Mouse (Mus musculus) right cerebral cortex, postnatal 4 days (tissue): Measurements from ENCODE around the gene Cdv3.
"Not testable (repeated sequence)": the region's sequence is repeated elsewhere in the genome, so short reads cannot be mapped to it uniquely, and the experiment has no call there.

Experiments used
- DNase-seq: peaks from one replicate; pipeline ENCODE4 v3.0.0-alpha.2; 2022

Gene Cdv3

GRCm38 (mm10) chr9:103369951-103370350, 4.3 kb upstream of the Cdv3 start:
- no peak for DNase-seq

DNA sequence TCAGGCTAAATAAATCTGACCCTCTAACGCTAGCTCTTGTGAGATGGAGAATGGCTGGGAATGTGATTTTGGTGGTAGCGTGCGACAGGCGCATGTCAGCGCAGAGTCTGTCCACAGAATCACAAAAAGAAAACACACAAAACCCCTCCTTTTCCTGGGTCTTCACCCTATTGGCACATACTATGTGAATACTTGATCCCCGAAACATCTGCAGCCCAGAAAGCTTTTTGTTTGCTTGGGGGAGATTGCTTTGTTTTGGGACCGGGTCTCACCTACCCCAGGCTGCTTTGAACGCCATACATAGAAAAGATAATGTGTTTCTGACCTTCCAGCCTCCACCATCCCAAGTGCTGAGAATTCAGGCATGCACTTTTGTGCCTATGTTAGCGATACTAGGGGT, 716 bp upstream of the Cdv3 start:
- DNase-seq, result no peak

DNA sequence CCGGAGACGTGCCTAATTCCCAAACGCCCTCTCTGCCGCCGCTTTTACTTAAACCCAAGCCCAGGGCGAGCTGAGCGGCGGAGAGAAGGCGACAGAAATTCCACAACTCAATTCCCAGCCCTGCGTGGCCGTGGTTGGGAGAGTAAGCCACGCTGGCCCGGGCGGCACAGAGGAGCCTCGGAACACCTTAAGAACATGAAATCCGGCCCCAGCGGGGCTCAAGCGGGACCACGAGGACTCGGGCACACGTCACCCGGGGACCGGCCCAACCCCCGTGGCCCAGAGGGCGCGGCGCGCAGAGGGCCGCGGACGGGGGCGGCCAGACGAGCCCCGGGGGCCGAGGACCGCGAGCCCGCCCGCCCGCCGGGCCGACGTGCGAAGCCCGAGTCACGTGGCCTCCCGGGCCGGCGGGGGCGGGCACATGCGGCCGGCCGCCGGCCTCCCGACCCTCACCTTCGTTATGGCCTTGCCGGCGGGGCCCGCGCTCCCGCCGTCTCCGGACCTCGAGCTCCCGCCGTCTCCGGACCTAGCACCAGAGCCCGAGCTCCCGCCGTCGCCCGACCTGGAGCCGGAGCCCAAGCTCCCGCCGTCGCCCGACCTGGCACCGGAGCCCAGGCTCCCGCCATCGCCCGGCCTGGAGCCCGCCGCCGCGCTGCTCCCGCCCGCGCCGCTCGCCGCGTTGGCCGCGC, 895 bp downstream of the Cdv3 start:
- peak; percentile 46 for DNase-seq

DNA sequence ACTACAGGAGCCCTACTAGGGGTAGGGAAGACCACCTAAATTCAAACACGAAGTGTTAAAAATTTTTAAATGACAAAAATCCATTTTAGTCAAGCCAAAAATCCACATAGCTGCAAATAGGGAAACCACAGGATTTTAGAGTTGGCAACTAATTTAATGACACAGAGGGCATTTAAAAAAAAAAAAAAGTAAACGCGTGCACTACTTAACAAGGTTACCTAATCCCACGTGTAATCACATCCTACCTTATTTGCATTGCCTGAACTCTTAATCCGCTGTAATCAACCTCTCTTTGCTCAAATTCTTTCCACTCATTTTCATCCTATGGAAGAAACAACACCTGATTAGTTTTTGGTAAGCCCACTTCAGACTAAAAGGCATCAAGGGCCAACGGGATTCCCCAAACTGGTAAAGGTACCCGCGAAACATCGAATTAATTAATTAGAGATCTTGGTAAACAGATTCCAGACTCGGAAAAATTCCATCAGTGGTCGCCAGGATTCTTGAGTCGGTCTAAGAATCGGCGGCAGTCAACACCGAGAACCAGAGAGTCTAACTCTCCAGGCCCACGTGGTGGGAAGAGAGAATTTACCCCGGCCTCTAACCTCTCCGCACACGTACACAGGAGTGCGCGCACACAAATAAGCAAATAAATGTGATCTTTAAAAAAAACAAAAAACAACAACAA, 1.8 kb downstream of the Cdv3 start:
- no peak for DNase-seq

GRCm38 (mm10) chr9:103363088-103363487, 2.6 kb downstream of the Cdv3 start:
- no peak for DNase-seq

DNA sequence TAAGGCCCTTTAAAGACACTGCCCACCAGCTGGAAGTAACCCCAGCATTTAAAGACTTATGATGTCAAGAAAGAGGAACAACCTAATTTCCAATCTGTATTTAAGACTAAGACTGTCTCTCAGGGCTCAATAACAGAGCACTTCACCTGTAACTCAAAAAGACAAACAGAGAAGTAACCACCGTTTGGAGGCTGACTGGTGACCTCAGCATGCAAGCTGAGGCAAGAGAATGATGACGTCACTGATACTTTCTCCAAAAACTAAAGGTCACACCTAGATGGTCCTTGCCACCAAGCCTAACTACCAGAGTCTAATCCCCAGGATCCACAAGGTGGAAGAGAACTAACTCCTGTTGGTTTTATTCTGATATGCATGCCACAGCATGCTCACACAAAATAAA, 5.0 kb downstream of the Cdv3 start:
- DNase-seq, result no peak

GRCm38 (mm10) chr9:103358545-103358944, 7.1 kb downstream of the Cdv3 start:
- no peak for DNase-seq

DNA sequence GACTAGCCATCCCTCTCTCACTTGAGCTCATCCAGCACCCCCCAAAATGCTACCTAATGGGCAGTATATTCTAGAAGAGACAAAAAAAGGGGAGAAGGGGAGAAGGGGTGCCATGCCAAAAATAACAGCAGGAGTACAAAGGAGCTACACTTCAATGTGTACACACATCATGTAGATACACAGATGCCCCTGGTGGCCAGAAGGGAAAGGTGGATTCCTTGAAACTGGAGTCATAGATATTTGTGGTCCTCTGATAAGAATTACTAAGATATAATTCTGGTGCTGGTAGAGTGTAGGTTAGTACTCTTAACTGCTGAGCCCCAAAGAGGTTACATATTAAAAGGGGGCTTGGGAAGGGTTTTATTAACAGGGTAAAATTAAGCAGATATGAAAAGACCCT, 7.7 kb downstream of the Cdv3 start:
- no peak for DNase-seq

DNA sequence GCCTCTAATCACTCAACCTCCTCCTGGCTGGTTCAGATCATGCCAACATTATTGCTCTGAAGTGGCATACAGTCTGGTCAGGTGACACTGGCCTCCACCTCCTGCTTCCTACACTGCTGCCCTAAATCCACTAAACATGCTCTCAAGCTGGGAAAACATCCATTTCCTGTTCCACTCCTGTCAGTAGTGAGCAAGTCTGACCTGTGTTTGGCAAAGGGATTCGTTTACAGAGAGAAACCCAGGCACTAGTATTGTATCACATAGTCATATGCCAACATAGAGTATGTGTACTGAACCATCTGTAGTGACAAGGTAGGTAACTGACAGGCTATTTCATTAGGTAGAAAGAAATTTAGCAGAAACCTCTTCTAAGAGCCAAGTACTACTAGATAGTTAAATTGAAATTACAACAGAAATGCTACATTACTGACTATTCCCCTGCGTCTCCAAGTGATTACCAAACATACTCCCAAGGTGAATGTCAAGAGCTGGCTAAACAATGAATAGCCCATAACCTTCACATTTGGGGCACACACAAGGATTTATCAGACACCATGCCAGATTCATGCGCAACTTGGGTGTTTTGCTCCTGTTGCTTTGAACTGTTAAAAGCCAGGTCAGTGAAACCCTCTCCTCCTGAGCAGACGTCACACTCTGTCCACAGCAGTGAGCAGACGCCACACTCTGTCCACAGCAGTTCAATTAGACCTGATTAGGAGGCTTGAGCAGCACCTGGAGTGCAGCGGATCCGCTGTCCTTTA, 12.0 kb downstream of the Cdv3 start:
- DNase-seq, result not testable (repeated sequence)

DNA sequence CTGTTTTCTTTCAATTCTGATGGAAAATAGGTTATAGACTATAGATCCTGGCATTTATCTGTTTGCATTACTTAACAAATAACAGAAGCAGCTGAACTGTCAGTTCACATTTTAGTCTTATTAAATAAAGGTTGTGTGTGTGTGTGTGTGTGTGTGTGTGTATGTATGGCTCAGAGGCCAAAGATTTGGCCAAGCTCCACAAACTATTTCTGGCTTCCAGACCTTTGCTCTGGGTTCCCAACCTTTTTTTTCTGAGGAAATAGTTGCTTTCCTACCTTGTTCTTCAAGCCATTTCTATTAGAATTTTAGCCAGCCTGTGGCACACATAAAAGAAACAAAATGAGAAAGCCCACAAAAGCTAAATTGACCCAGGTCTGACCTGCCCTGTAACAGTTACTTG, 16.8 kb downstream of the Cdv3 start:
- DNase-seq, result no peak

DNA sequence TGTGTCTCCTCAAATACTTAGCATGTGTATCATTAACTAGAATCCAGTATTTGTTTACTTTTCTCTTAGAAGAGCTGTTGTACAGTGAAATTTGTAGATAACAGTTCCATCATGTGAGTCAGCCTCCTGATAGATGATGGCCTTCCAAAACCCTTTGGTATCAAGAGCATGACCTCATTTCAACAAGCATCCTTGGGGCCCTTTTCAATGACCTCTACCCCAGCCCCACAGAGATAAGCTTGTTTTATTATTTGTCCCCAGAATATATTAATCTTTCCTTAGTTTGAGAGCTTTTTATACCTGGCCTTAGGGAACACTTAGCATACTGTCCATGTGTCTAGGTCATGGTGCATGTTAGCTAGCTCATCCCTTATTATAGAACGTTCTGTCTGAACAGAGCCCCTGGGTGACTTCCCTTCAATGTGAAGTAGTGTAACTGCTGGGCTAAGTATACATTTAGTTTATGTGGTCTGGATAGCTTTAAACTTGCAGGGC, 17.6 kb downstream of the Cdv3 start:
- no peak for DNase-seq

DNA sequence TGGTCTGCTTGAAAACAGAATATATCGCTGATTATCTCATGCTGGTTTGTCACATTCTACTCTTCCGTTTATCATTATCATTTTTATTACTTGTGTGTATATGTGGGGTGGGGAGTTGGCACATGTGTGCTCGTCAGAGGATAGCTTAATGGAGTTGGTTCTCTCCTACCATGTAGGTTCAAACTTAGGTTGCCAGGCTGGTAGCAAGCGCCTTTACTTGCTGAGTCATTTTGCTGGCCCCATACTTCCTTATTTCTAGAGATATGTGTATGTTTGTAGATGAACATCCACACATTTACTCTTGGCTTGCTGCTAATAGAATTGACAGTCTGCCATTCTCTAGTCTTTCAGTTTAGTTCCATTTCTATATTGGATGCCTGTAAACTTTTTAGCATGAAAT, 18.6 kb downstream of the Cdv3 start:
- DNase-seq, result no peak

- DNase-seq, result no peak
Measured at GRCm38 (mm10) chr9:103336912-103337311, 28.7 kb downstream of the Cdv3 start.

- DNase-seq, result no peak
Measured at GRCm38 (mm10) chr9:103332663-103333062, 33.0 kb downstream of the Cdv3 start.

- DNase-seq, result no peak
Measured at GRCm38 (mm10) chr9:103326449-103326848, 39.2 kb downstream of the Cdv3 start.

DNA sequence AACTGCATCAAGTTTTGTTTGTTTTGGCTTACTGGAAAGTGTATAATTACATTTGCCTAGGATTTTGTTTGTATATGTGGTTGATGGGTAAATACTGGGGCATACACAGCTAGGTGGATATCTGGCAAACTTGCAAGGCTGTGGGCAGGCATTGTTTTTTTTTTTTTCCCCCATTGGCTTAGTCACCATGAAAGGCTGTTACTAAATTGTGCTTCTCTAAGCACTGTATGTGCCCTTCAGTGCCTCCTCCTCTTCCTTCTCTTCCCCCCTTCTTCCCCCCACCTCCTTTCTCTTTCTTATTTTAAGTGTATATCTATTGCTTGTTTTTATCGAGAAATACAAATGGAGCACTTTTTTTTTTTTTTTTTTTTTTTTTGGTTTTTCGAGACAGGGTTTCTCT, 41.0 kb downstream of the Cdv3 start:
- DNase-seq, result no peak

- DNase-seq, result no peak
Measured at GRCm38 (mm10) chr9:103309832-103310231, 55.8 kb downstream of the Cdv3 start.

DNA sequence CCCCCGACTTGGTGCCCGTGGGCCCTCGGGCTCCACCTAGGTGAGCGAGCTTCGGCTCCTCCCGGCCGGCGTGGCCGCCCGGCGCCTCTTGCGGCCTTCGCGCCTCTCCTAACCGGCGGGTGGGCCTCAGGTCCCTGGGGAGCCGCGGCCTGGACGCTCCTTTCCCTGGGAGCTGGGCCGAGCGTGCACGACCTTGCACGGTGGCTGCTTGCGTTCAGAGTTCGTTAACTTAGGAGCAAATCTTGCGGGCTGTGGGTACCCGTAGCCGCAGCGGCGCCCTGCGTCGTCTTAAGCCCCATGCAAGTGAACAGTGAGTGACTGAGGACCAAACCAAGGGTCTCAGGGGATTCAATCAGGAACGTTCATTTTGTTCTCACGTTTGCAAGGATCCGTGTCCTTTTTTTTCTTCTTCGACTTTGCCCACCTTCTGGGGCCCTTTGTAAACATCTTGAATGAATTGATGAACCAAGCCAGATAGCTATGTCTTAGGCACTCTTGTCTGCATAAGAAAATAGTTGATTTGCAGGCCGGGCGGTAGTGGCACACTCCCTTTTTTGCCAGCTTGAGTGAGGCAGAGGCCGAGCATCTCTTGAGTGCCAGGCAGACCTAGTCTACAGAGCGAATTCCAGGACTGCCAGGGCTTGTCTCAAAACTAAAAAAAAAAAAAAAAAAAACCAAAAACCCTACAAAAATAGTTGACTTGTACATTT, 60.2 kb downstream of the Cdv3 start:
- peak; percentile 31 for DNase-seq

- DNase-seq, result peak; percentile 92
Measured at GRCm38 (mm10) chr9:103304927-103305326, 60.7 kb downstream of the Cdv3 start, which contains the start of the genes 1300017J02Rik and Topbp1. 1300017J02Rik (minus strand) TSS chr9:103305082. Topbp1 (plus strand) TSS chr9:103305215.
